Comparison of ENCODE assay signal across 7 mouse cellular contexts in the genomic region with DNA sequence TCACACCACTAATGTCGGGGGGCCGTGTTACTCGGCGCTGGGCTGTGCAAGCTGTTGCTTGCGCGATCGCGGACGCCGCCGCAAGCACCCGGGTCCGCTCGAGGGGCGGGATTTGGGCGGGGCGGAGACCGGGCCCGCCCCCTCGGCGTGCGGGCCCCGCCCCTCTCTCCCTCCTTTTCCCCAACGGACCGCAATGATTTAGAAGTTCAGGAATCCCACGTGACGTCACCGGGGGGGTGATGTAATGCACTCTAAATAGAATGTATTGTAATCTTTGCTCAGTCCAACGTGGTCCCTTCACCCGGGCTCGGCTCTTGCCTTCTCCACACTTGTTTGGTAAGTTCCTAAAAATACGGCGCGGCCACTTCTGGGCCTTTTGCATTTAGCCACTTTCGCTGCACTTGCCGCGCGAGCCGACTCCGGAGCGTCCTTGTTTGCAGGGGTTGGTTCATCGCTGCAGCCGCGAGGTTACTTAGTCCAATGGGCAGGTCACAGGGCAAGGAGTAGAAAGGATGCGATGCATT. TPM values are rescaled to one million over a fixed set of nuclear protein-coding genes. Genes with fewer than 3 reads are reported as not detected.
A peak's percentile ranks its signal among the peaks of the same experiment; 100 is the strongest.
DNase-seq lines count a peak whose midpoint lies in the region; ATAC-seq and TF ChIP-seq lines count a peak whose summit lies in the region.

A gene (plus strand): TSS at position 233 of the 524 bp plus-strand sequence.

- peaks cover 16% of the 10 kb centered on the region; the same call in 1 of the 2 replicates for H3K27me3 ChIP-seq in heart, embryonic 12.5 days (replicated peaks)
- peaks cover 69% of the 10 kb centered on the region for H3K27me3 ChIP-seq in kidney, embryonic 16.5 days (ENCODE audit: insufficient read depth, low read length)
- H3K27me3 ChIP-seq in liver, adult 2 months (ENCODE audit: control insufficient read depth, insufficient read depth, low read length), result peaks cover 26% of the 10 kb centered on the region
- H3K27me3 ChIP-seq in splenic B cell, adult 2 months (ENCODE audit: control insufficient read depth, insufficient read depth, low read length, poor library complexity, severe bottlenecking), result no peaks in the 10 kb centered on the region

- no peaks in the 10 kb centered on the region for H3K36me3 ChIP-seq in heart, embryonic 12.5 days
- H3K36me3 ChIP-seq in kidney, embryonic 16.5 days (ENCODE audit: insufficient read depth, low read length), result no peaks in the 10 kb centered on the region
- H3K36me3 ChIP-seq in liver, adult 2 months (ENCODE audit: control insufficient read depth, insufficient read depth, low read length), result no peaks in the 10 kb centered on the region
- H3K36me3 ChIP-seq in splenic B cell, adult 2 months (ENCODE audit: control insufficient read depth, insufficient read depth, low read length, poor library complexity, severe bottlenecking), result no peaks in the 10 kb centered on the region

- no peak within 1 kb of the TSS for H3K27ac ChIP-seq in embryonic fibroblast, embryonic 13.5 days (ENCODE audit: insufficient read depth, low read length)
- H3K27ac ChIP-seq in heart, embryonic 12.5 days (ENCODE audit: poor library complexity, severe bottlenecking), result peak within 1 kb of the TSS; percentile 94
- no peak within 1 kb of the TSS for H3K27ac ChIP-seq in kidney, embryonic 16.5 days (ENCODE audit: low read length)
- no peak within 1 kb of the TSS for H3K27ac ChIP-seq in liver, adult 2 months (replicated peaks; ENCODE audit: insufficient read depth, low read depth, low read length)

- H3K4me1 ChIP-seq in embryonic fibroblast, embryonic 13.5 days (ENCODE audit: control insufficient read depth, insufficient read depth, low read length), result peaks cover 4% of the 10 kb centered on the region
- H3K4me1 ChIP-seq in heart, embryonic 12.5 days (replicated peaks), result peaks cover 17% of the 10 kb centered on the region
- peaks cover 20% of the 10 kb centered on the region for H3K4me1 ChIP-seq in kidney, embryonic 16.5 days (ENCODE audit: insufficient read depth, low read length)
- peaks cover 4% of the 10 kb centered on the region; the same call in 1 of the 2 replicates for H3K4me1 ChIP-seq in liver, adult 2 months (ENCODE audit: control insufficient read depth, insufficient read depth, low read length)

- no peak for TF ChIP-seq CTCF in brain, embryonic 14.5 days (IDR thresholded peaks at IDR 0.05; ENCODE audit: borderline replicate concordance, extremely low read depth, insufficient read depth, insufficient read length)
- no peak for TF ChIP-seq CTCF in embryonic fibroblast, embryonic 13.5 days (IDR thresholded peaks at IDR 0.05; ENCODE audit: borderline replicate concordance, insufficient read depth, low read length)
- TF ChIP-seq CTCF in liver, adult 2 months (IDR thresholded peaks at IDR 0.05; ENCODE audit: low read depth, low read length), result no peak

- peak; percentile 96 for DNase-seq in brain, embryonic 14.5 days (ENCODE audit: low read depth)
- peak; percentile 36 for DNase-seq in liver, adult 2 months (ENCODE audit: extremely low read depth, low read depth, low spot score)
- DNase-seq in monocyte, adult 2 months (ENCODE audit: low read depth in 1 of 2, low spot score in 2 of 2), result peak; percentile 27 to 30
- peak; percentile 52 for DNase-seq in splenic B cell, adult 2 months (ENCODE audit: low read depth, low spot score)

- peak within 1 kb of the TSS; percentile 81 for H3K4me2 ChIP-seq in heart, embryonic 12.5 days
- peak within 1 kb of the TSS; percentile 97 for H3K4me2 ChIP-seq in kidney, embryonic 16.5 days (replicated peaks; ENCODE audit: low read depth, low read length)

- H3K79me2 ChIP-seq in liver, adult 2 months (ENCODE audit: control insufficient read depth, insufficient read depth, low read length), result no peaks in the 10 kb centered on the region

- H3K9ac ChIP-seq in heart, embryonic 12.5 days, result peak within 1 kb of the TSS; percentile 91
- peak within 1 kb of the TSS; percentile 60 for H3K9ac ChIP-seq in kidney, embryonic 16.5 days (replicated peaks; ENCODE audit: low read length)
- H3K9ac ChIP-seq in liver, adult 2 months (ENCODE audit: low read depth, low read length), result no peak within 1 kb of the TSS

- TF ChIP-seq POLR2A in brain, embryonic 14.5 days (IDR thresholded peaks at IDR 0.05; ENCODE audit: borderline replicate concordance, extremely low read depth, insufficient read depth, insufficient read length, poor library complexity, severe bottlenecking), result no peak
- no peak; the same call in 1 of the 2 replicates for TF ChIP-seq POLR2A in embryonic fibroblast, embryonic 13.5 days (IDR thresholded peaks at IDR 0.05; ENCODE audit: low read depth, low read length)
- no peak for TF ChIP-seq POLR2A in liver, adult 2 months (IDR thresholded peaks at IDR 0.05; ENCODE audit: extremely low read depth, insufficient read depth, low read length)

- H3K4me3 ChIP-seq in embryonic fibroblast, embryonic 13.5 days (ENCODE audit: insufficient read depth, low read length), result peak within 1 kb of the TSS; percentile 73
- peak within 1 kb of the TSS; percentile 81 for H3K4me3 ChIP-seq in heart, embryonic 12.5 days
- H3K4me3 ChIP-seq in kidney, embryonic 16.5 days (ENCODE audit: low read length), result peak within 1 kb of the TSS; percentile 59
- H3K4me3 ChIP-seq in liver, adult 2 months (ENCODE audit: insufficient read depth, low read depth, low read length), result peak within 1 kb of the TSS; percentile 49

- WGBS in heart, embryonic 12.5 days, result under 1% methylated on average over 45 of the region's 45 CpGs
- WGBS in kidney, embryonic 16.5 days, result under 1% methylated on average over 45 of the region's 45 CpGs
- under 1% methylated on average over 44 of the region's 45 CpGs for WGBS in liver, adult 2 months

- ATAC-seq in heart, embryonic 12.5 days (ENCODE audit: insufficient number of reproducible peaks, low FRiP score), result peak; percentile 90
- ATAC-seq in kidney, embryonic 16.5 days (ENCODE audit: low FRiP score, low TSS enrichment), result peak; percentile 78

- no peaks in the 10 kb centered on the region for H3K9me3 ChIP-seq in heart, embryonic 12.5 days (replicated peaks)
- no peaks in the 10 kb centered on the region for H3K9me3 ChIP-seq in kidney, embryonic 16.5 days (ENCODE audit: low read length)

RNA-seq across cellular contexts. Expression of the gene that starts here (rescaled TPM):
- polyA plus RNA-seq in brain, embryonic 14.5 days (2012; rRNA removed), result 3.9 and 4.3 TPM in 2 replicates
- polyA plus RNA-seq in embryonic fibroblast, embryonic 13.5 days (2011; ENCODE audit: insufficient read length, low read depth, missing spikeins), result 4.5 and 7.4 TPM in 2 replicates
- polyA plus RNA-seq in heart, embryonic 12.5 days (2016; fragmentation: Nextera tagmentation; extraction: Ambion mirVana), result 34.9 and 40.1 TPM in 2 replicates
- polyA plus RNA-seq in kidney, embryonic 16.5 days (2015; fragmentation: Nextera tagmentation; extraction: Ambion mirVana), result 3.5 and 4.3 TPM in 2 replicates
- 0.18 and 0.20 TPM in 2 replicates for total RNA-seq in liver, adult 2 months (2014; rRNA removed)
- 0.01 and 0.02 TPM in 2 replicates for polyA plus RNA-seq in liver, adult 2 months (2012; rRNA removed)

Comparison
In these comparisons a context has a peak if more than half of its experiments do, and no peak if none do; other contexts are left out.
1. Peak in DNase-seq and H3K4me3 ChIP-seq in liver, adult 2 months; RNA of the gene not detected or under 1 TPM.
2. DNase-seq: peak in every context shown above with its lines; median percentile 96 in brain, embryonic 14.5 days; 52 in splenic B cell, adult 2 months; 36 in liver, adult 2 months; 28 in monocyte, adult 2 months.